Mouse (Mus musculus) bone marrow, adult 2 months (tissue): ENCODE measurements at regions not wholly inside any gene's neighbourhood (a gene's known extent, or its start where the extent isn't known, plus 50 kb on each side); places are given as distances from the start of the nearest gene placed in this dataset.

Experiments
- CTCF ChIP-seq: fragments of 200-500 bp; IDR thresholded peaks from 2 replicates; pipeline ENCODE4 v1.5.1; 2011; ENCODE audit warnings: low read length, control low read depth; ENCODE audit not compliant: control insufficient read depth, insufficient read depth
- POLR2A ChIP-seq: fragments of 200-500 bp; IDR thresholded peaks from 2 replicates; pipeline ENCODE4 v1.6.1; 2011; ENCODE audit warnings: low read depth, mild to moderate bottlenecking, control low read depth, low read length, borderline replicate concordance; ENCODE audit not compliant: control insufficient read depth

GRCm38 (mm10) chr14:120741492-120742054 is 169.5 kb upstream of the Ipo5 start:
- TF ChIP-seq CTCF, result no peak
- no peak for TF ChIP-seq POLR2A
